Mouse (Mus musculus) C2C12 (cell line): ENCODE measurements at regions not wholly inside any gene's neighbourhood (a gene's known extent, or its start where the extent isn't known, plus 50 kb on each side); places are given as distances from the start of the nearest gene placed in this dataset.

ENCODE experiments used
- CEBPB ChIP-seq: IDR thresholded peaks from one replicate; pipeline ENCODE4 v1.6.1; 2011; ENCODE audit warnings: low read depth, mild to moderate bottlenecking, control low read depth, moderate library complexity
- CTCF ChIP-seq: IDR thresholded peaks from one replicate; pipeline ENCODE4 v1.5.1; 2011; ENCODE audit not compliant: control insufficient read depth, insufficient read depth, insufficient read length
- MAX ChIP-seq: IDR thresholded peaks from one replicate; pipeline ENCODE4 v1.6.1; 2011; ENCODE audit warnings: mild to moderate bottlenecking, control low read depth
- MYOG ChIP-seq: IDR thresholded peaks from one replicate; pipeline ENCODE4 v1.6.1; 2011; ENCODE audit not compliant: control insufficient read depth, insufficient read length; ENCODE audit errors: extremely low read depth
- USF1 ChIP-seq: IDR thresholded peaks from one replicate; pipeline ENCODE4 v1.6.1; 2011; ENCODE audit warnings: low read depth, mild to moderate bottlenecking, control low read depth, moderate library complexity

GRCm38 (mm10) chr11:19673012-19673411 is 251.2 kb upstream of the Spred2 start:
- no peak for TF ChIP-seq MAX
- no peak for TF ChIP-seq CTCF
- no peak for TF ChIP-seq MYOG
- TF ChIP-seq CEBPB = no peak
- TF ChIP-seq USF1 = no peak
